Comparison of ENCODE assay signal across 32 mouse cellular contexts in the genomic region with DNA sequence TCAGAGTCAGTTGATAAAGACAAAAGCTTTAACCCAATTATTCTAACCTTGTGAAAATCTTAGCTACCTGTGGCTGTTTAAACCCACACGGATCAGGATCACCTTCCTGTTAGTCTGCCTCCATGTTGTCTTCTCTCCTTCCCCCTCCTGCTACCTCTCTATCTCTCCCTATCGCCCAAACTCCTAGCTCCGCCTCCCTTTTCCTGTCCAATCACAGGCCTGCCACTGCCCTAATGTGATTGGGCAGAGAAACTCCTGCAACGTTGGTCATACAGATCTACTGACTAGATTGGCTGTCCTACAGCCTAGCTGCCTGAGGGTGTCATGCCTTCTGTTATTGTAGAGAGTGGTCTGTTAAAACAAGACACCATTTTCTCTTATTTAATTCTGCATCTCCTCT. TPM values are rescaled to one million over a fixed set of nuclear protein-coding genes. Genes with fewer than 3 reads are reported as not detected.
DNase-seq lines count a peak whose midpoint lies in the region; ATAC-seq and TF ChIP-seq lines count a peak whose summit lies in the region.
"Had no signal": no experiment of that assay in that cellular context is flagged by ENCODE, and none has a peak within 500 bp of the region (broad histone marks: within the 10 kb centered on the region; RNA-seq: fewer than 3 reads in every experiment).

No protein-coding gene starts in this region.

- peak; percentile 65; the same call in 1 of the 2 replicates for ATAC-seq in forebrain, postnatal 0 days
- ATAC-seq: intestine, embryonic 15.5 days; liver, embryonic 12.5 days had no signal

- H3K4me2 ChIP-seq in forebrain, postnatal 0 days (ENCODE audit: low read depth) = no peak overlapping the region
- H3K4me2 ChIP-seq: embryonic facial prominence, embryonic 12.5 days; forebrain, embryonic 12.5 days; heart, embryonic 15.5 days; hindbrain, embryonic 15.5 days; intestine, embryonic 15.5 days; limb, embryonic 13.5 days; liver, embryonic 12.5 days; neural tube, embryonic 13.5 days had no signal

- no peaks in the 10 kb centered on the region for H3K4me1 ChIP-seq in forebrain, postnatal 0 days (ENCODE audit: insufficient read depth)
- H3K4me1 ChIP-seq in forebrain, embryonic 10.5 days = no peaks in the 10 kb centered on the region
- H3K4me1 ChIP-seq in ES-E14 (ENCODE audit: control insufficient read depth in 2 of 2, insufficient read depth in 2 of 2, low read length in 2 of 2, poor library complexity in 1 of 2) = peaks cover 0 to 2% of the 10 kb centered on the region in 2 experiments; a peak in 3 of 4 replicates
- H3K4me1 ChIP-seq in heart, embryonic 10.5 days = no peaks in the 10 kb centered on the region
- H3K4me1 ChIP-seq in kidney, adult 2 months (ENCODE audit: control insufficient read depth, insufficient read depth, low read length) = no peaks in the 10 kb centered on the region
- H3K4me1 ChIP-seq: embryonic facial prominence, embryonic 12.5 days; forebrain, embryonic 12.5 days; hindbrain, embryonic 15.5 days; intestine, embryonic 15.5 days; limb, embryonic 13.5 days; liver, embryonic 12.5 days; neural tube, embryonic 13.5 days had no signal

- TF ChIP-seq CTCF in forebrain, postnatal 0 days (IDR thresholded peaks at IDR 0.05; ENCODE audit: low read depth) = no peak
- TF ChIP-seq CTCF in kidney, adult 2 months (conservative IDR thresholded peaks at IDR 0.05; ENCODE audit: insufficient read depth, insufficient read length, low read depth, low read length) = no peak

- no peak overlapping the region for H3K9ac ChIP-seq in forebrain, postnatal 0 days
- H3K9ac ChIP-seq in ES-E14 (ENCODE audit: insufficient read depth, low read depth, low read length, poor library complexity, severe bottlenecking) = no peak overlapping the region
- H3K9ac ChIP-seq: embryonic facial prominence, embryonic 12.5 days; forebrain, embryonic 12.5 days; heart, embryonic 15.5 days; hindbrain, embryonic 15.5 days; intestine, embryonic 15.5 days; limb, embryonic 13.5 days; liver, embryonic 12.5 days; neural tube, embryonic 13.5 days had no signal

- no peak for DNase-seq in forebrain, postnatal 0 days
- no peak for DNase-seq in forebrain, embryonic 10.5 days (ENCODE audit: extremely low spot score, low spot score)
- DNase-seq in 416B (ENCODE audit: low read depth) (peak; percentile 52), ES-E14 (ENCODE audit: low read depth, low spot score) (peak; percentile 71), WW6 (ENCODE audit: low read depth, low spot score) (peak; percentile 56)
- DNase-seq in cerebellum, postnatal 14 days = no peak
- DNase-seq in heart, embryonic 10.5 days (ENCODE audit: low spot score) = no peak
- no peak for DNase-seq in kidney, adult 2 months
- DNase-seq: adrenal gland, adult 2 months; cerebellum, adult 11 months; cerebellum, adult 9-11 months; heart, postnatal 4 days; kidney, postnatal 4 days; lung, adult 18-20 months; lung, postnatal 14 days; midbrain, embryonic 14.5 days; right cerebral cortex, postnatal 14 days; thymus, postnatal 14 days had no signal

- no peaks in the 10 kb centered on the region for H3K27me3 ChIP-seq in forebrain, postnatal 0 days (ENCODE audit: insufficient read depth, low read length)
- H3K27me3 ChIP-seq in forebrain, embryonic 10.5 days (ENCODE audit: poor library complexity, severe bottlenecking) = no peaks in the 10 kb centered on the region
- no peaks in the 10 kb centered on the region for H3K27me3 ChIP-seq in heart, embryonic 10.5 days (ENCODE audit: insufficient read depth, poor library complexity, severe bottlenecking)
- no peaks in the 10 kb centered on the region for H3K27me3 ChIP-seq in kidney, adult 2 months (replicated peaks; ENCODE audit: control insufficient read depth, insufficient read depth, low read length)
- H3K27me3 ChIP-seq: embryonic facial prominence, embryonic 12.5 days; forebrain, embryonic 12.5 days; heart, embryonic 15.5 days; hindbrain, embryonic 15.5 days; intestine, embryonic 15.5 days; limb, embryonic 13.5 days; liver, embryonic 12.5 days; neural tube, embryonic 13.5 days had no signal

- TF ChIP-seq POLR2A in kidney, adult 2 months (IDR thresholded peaks at IDR 0.05; ENCODE audit: low read depth, low read length) = no peak

- no peaks in the 10 kb centered on the region for H3K9me3 ChIP-seq in forebrain, postnatal 0 days (ENCODE audit: low read length)
- no peaks in the 10 kb centered on the region for H3K9me3 ChIP-seq in forebrain, embryonic 10.5 days
- no peaks in the 10 kb centered on the region for H3K9me3 ChIP-seq in ES-E14 (ENCODE audit: control insufficient read depth, insufficient read depth, low read depth, low read length)
- H3K9me3 ChIP-seq in heart, embryonic 10.5 days = no peaks in the 10 kb centered on the region
- H3K9me3 ChIP-seq: embryonic facial prominence, embryonic 12.5 days; forebrain, embryonic 12.5 days; heart, embryonic 15.5 days; hindbrain, embryonic 15.5 days; intestine, embryonic 15.5 days; limb, embryonic 13.5 days; liver, embryonic 12.5 days; neural tube, embryonic 13.5 days had no signal

- no peak overlapping the region for H3K4me3 ChIP-seq in forebrain, postnatal 0 days (ENCODE audit: low read depth, low read length)
- H3K4me3 ChIP-seq in forebrain, embryonic 10.5 days = no peak overlapping the region
- peak overlapping the region in 1 of 2 experiments; percentile 77; a peak in 3 of 4 replicates for H3K4me3 ChIP-seq in ES-E14 (ENCODE audit: insufficient read depth in 1 of 2, low read depth in 1 of 2, low read length in 2 of 2, poor library complexity in 1 of 2, severe bottlenecking in 1 of 2)
- no peak overlapping the region for H3K4me3 ChIP-seq in heart, embryonic 10.5 days
- H3K4me3 ChIP-seq in kidney, adult 2 months (ENCODE audit: insufficient read depth, low read depth, low read length) = no peak overlapping the region
- H3K4me3 ChIP-seq: embryonic facial prominence, embryonic 12.5 days; forebrain, embryonic 12.5 days; heart, embryonic 15.5 days; hindbrain, embryonic 15.5 days; intestine, embryonic 15.5 days; limb, embryonic 13.5 days; liver, embryonic 12.5 days; neural tube, embryonic 13.5 days had no signal

- no peak overlapping the region for H3K27ac ChIP-seq in forebrain, postnatal 0 days (ENCODE audit: low read depth, low read length)
- H3K27ac ChIP-seq in forebrain, embryonic 10.5 days = no peak overlapping the region
- H3K27ac ChIP-seq in ES-E14 (ENCODE audit: insufficient read depth, low read depth, low read length, poor library complexity, severe bottlenecking) = no peak overlapping the region
- H3K27ac ChIP-seq in heart, embryonic 10.5 days = no peak overlapping the region
- H3K27ac ChIP-seq in kidney, adult 2 months (ENCODE audit: insufficient read depth, low read depth, low read length) = no peak overlapping the region
- H3K27ac ChIP-seq: embryonic facial prominence, embryonic 12.5 days; forebrain, embryonic 12.5 days; heart, embryonic 15.5 days; hindbrain, embryonic 15.5 days; intestine, embryonic 15.5 days; limb, embryonic 13.5 days; liver, embryonic 12.5 days; neural tube, embryonic 13.5 days had no signal

- in situ Hi-C loops in ES-E14 (cut with MboI; ENCODE audit: low sequenced_read_pairs in 2 of 2, unreplicated experiment in 2 of 2) = no loop called here

- no peaks in the 10 kb centered on the region for H3K36me3 ChIP-seq in forebrain, postnatal 0 days (ENCODE audit: insufficient read depth)
- peaks cover 6% of the 10 kb centered on the region for H3K36me3 ChIP-seq in forebrain, embryonic 10.5 days (replicated peaks)
- H3K36me3 ChIP-seq in ES-E14 (ENCODE audit: control insufficient read depth, insufficient read depth, low read length, poor library complexity, severe bottlenecking) = peaks cover 4% of the 10 kb centered on the region; the same call in 1 of the 2 replicates
- peaks cover 98% of the 10 kb centered on the region for H3K36me3 ChIP-seq in heart, embryonic 10.5 days
- no peaks in the 10 kb centered on the region for H3K36me3 ChIP-seq in kidney, adult 2 months (ENCODE audit: control insufficient read depth, insufficient read depth, low read length)
- H3K36me3 ChIP-seq: forebrain, embryonic 12.5 days; hindbrain, embryonic 15.5 days; liver, embryonic 12.5 days had no signal

- 34% methylated on average over 4 of the region's 4 CpGs for WGBS in forebrain, postnatal 0 days
- 36% methylated on average over 4 of the region's 4 CpGs for WGBS in forebrain, embryonic 10.5 days
- WGBS in heart, embryonic 10.5 days = 36% methylated on average over 4 of the region's 4 CpGs
- 27% methylated on average over 4 of the region's 4 CpGs for WGBS in kidney, adult 2 months

RNA-seq across cellular contexts. Expression of gene Flnc, which starts 16.8 kb away (rescaled TPM):
- total RNA-seq in forebrain, postnatal 0 days (2014; rRNA removed) = 4.3 and 7.9 TPM in 2 replicates
- 0.70 and 0.90 TPM in 2 replicates for polyA plus RNA-seq in forebrain, postnatal 0 days (2015; fragmentation: Nextera tagmentation; extraction: Ambion mirVana)
- polyA plus RNA-seq in forebrain, embryonic 10.5 days (2016; fragmentation: Nextera tagmentation; extraction: Ambion mirVana) = 2.1 and 2.6 TPM in 2 replicates
- total RNA-seq in ES-E14 (2012; rRNA removed) = 64.9 and 86.4 TPM in 2 replicates
- polyA plus RNA-seq in heart, embryonic 10.5 days (2016; fragmentation: Nextera tagmentation; extraction: Ambion mirVana) = 40.2 and 83.3 TPM in 2 replicates
- polyA plus RNA-seq in kidney, adult 2 months (2012; rRNA removed) = 0.49 and 2.6 TPM in 2 replicates
- total RNA-seq: megakaryocyte, adult 5-6 weeks had no signal

RNA-seq across cellular contexts. Expression of gene Atp6v1f, which starts 17.7 kb away (rescaled TPM):
- total RNA-seq in forebrain, postnatal 0 days (2014; rRNA removed) = 279 and 344 TPM in 2 replicates
- polyA plus RNA-seq in forebrain, postnatal 0 days (2015; fragmentation: Nextera tagmentation; extraction: Ambion mirVana) = 362 and 434 TPM in 2 replicates
- polyA plus RNA-seq in forebrain, embryonic 10.5 days (2016; fragmentation: Nextera tagmentation; extraction: Ambion mirVana) = 187 and 200 TPM in 2 replicates
- 173 and 182 TPM in 2 replicates for total RNA-seq in ES-E14 (2012; rRNA removed)
- polyA plus RNA-seq in heart, embryonic 10.5 days (2016; fragmentation: Nextera tagmentation; extraction: Ambion mirVana) = 214 and 228 TPM in 2 replicates
- 796 and 827 TPM in 2 replicates for polyA plus RNA-seq in kidney, adult 2 months (2012; rRNA removed)

RNA-seq across cellular contexts. Expression of gene Atp6v1fnb, which starts 21.4 kb away (rescaled TPM):
- total RNA-seq in forebrain, postnatal 0 days (2014; rRNA removed) = 0.31 and 1.7 TPM in 2 replicates
- 0.42 TPM in 1 of 2 replicates, not detected in the other for polyA plus RNA-seq in forebrain, postnatal 0 days (2015; fragmentation: Nextera tagmentation; extraction: Ambion mirVana)
- polyA plus RNA-seq in forebrain, embryonic 10.5 days (2016; fragmentation: Nextera tagmentation; extraction: Ambion mirVana) = 0.22 TPM in 1 of 2 replicates, not detected in the other
- 1.0 and 1.4 TPM in 2 replicates for total RNA-seq in ES-E14 (2012; rRNA removed)
- not detected in 2 replicates for polyA plus RNA-seq in heart, embryonic 10.5 days (2016; fragmentation: Nextera tagmentation; extraction: Ambion mirVana)
- polyA plus RNA-seq in kidney, adult 2 months (2012; rRNA removed) = 0.17 TPM in 1 of 2 replicates, not detected in the other
- total RNA-seq: gastrocnemius, postnatal 4 days; heart, adult 8-10 months; heart, postnatal 4 days had no signal
- polyA plus RNA-seq: adrenal gland, adult 2 months; C2C12; cortical plate, adult 2 months; heart, embryonic 15.5 days; kidney, embryonic 14.5 days; limb, embryonic 13.5 days; liver, embryonic 12.5 days; midbrain, embryonic 14.5 days; neural tube, embryonic 13.5 days had no signal

RNA-seq across cellular contexts. Expression of gene Ccdc136, which starts 53.7 kb away (rescaled TPM):
- total RNA-seq in forebrain, postnatal 0 days (2014; rRNA removed) = 46.6 and 56.9 TPM in 2 replicates
- 34.4 and 43.0 TPM in 2 replicates for polyA plus RNA-seq in forebrain, postnatal 0 days (2015; fragmentation: Nextera tagmentation; extraction: Ambion mirVana)
- 21.2 and 21.6 TPM in 2 replicates for polyA plus RNA-seq in forebrain, embryonic 10.5 days (2016; fragmentation: Nextera tagmentation; extraction: Ambion mirVana)
- 10.5 and 18.2 TPM in 2 replicates for total RNA-seq in ES-E14 (2012; rRNA removed)
- polyA plus RNA-seq in heart, embryonic 10.5 days (2016; fragmentation: Nextera tagmentation; extraction: Ambion mirVana) = 23.4 and 30.3 TPM in 2 replicates
- polyA plus RNA-seq in kidney, adult 2 months (2012; rRNA removed) = 4.0 and 5.6 TPM in 2 replicates

RNA-seq across cellular contexts. Expression of gene Kcp, which starts 57.9 kb away (rescaled TPM):
- 9.8 and 31.2 TPM in 2 replicates for total RNA-seq in forebrain, postnatal 0 days (2014; rRNA removed)
- 5.2 and 6.7 TPM in 2 replicates for polyA plus RNA-seq in forebrain, postnatal 0 days (2015; fragmentation: Nextera tagmentation; extraction: Ambion mirVana)
- 10.8 and 10.9 TPM in 2 replicates for polyA plus RNA-seq in forebrain, embryonic 10.5 days (2016; fragmentation: Nextera tagmentation; extraction: Ambion mirVana)
- 3.3 and 6.0 TPM in 2 replicates for total RNA-seq in ES-E14 (2012; rRNA removed)
- polyA plus RNA-seq in heart, embryonic 10.5 days (2016; fragmentation: Nextera tagmentation; extraction: Ambion mirVana) = 13.8 and 23.3 TPM in 2 replicates
- 25.7 and 26.2 TPM in 2 replicates for polyA plus RNA-seq in kidney, adult 2 months (2012; rRNA removed)
- total RNA-seq: megakaryocyte, adult 5-6 weeks had no signal

Comparison
In these comparisons a context has a peak if more than half of its experiments do, and no peak if none do; other contexts are left out.
1. DNase-seq: peak in 416B (single experiment), ES-E14 (single experiment) and WW6 (single experiment); none in forebrain, postnatal 0 days (single experiment), forebrain, embryonic 10.5 days (single experiment), cerebellum, postnatal 14 days (0 of 2), heart, embryonic 10.5 days (single experiment) and kidney, adult 2 months (single experiment).
2. RNA of gene Flnc, which starts 16.8 kb away (polyA plus RNA-seq): 40.2 to 83.3 TPM in heart, embryonic 10.5 days; 0.49 to 2.6 TPM in kidney, adult 2 months, 2.1 to 2.6 TPM in forebrain, embryonic 10.5 days and 0.70 to 0.90 TPM in forebrain, postnatal 0 days; every median in the first group is over 10 times any median in the second.